Mouse (Mus musculus): ENCODE data around the gene B3galt4. TPM values are rescaled to one million over a fixed set of nuclear protein-coding genes. Genes with fewer than 3 reads are reported as not detected.

Gene B3galt4
- polyA plus RNA-seq (2012) = 12.5 and 21.8 TPM in 2 replicates

DNA sequence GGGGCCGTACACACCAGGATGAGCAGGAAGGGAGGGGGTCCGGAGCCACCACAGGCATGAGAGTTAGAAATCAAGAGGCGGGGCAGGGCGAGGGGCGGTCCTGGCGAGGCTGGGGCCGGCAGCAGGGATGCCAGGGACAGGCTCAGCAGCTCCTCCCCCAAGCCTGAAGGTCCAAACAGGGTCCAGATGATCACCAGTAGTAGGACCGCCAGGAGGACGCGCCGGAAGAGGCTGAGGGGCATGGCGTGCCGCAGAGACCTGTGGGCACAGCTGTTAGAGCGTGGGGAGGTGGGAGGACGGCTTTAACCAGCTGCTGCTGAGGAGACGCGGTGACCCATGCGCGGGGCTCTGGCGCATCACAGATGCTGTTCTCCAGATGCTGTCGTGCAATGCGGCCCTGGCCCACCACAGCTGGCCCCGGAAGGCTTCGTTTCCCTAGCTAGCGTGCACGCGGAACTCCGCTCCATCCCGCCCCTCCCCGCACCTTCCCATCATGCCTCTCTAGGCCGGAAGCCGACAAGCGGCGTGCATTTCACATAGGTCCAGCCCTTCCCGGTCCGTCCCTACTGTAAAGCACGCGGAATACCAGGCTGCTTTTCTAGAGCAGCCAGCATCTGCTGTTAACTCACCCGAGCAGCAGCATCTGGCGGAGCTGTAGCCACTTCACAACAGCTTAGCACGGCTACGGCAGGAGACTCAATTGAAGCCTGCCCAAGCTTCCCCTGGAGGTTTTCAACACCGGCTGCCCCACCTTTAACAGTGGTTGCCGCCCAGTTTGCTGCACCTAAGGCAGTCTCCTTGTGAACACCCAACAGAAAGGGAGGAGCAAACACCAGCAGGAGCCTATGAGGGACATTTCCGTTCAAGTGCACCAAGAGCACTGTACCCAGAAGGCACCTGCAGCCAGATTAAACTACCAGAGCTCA lies at the start of gene B3galt4:
Gene B3galt4 (minus strand): TSS at position 468 of the 926 bp plus-strand sequence.

DNA sequence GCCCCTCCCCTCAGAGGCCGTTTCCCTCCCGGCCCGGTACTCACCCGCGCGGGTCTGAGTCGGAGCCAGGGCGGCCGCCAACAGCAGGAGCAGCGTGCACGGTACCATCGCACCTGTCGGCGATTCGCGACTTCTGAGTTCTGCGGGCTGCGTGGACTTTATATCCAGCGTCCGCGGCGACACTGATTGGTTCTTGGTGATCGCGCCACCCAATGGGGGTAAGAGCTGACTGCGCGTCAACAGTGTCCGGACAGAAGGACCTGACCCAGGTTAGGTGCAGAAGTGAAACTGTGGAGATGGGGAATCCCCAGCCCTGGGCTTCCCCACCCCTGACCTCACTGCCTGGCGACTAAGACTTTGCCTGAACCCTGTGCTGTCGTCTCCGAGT lies 48.9 kb upstream of the B3galt4 start, which contains the start of gene H2-K1:
Gene H2-K1 (minus strand): TSS at position 198 of the 388 bp plus-strand sequence.

DNA sequence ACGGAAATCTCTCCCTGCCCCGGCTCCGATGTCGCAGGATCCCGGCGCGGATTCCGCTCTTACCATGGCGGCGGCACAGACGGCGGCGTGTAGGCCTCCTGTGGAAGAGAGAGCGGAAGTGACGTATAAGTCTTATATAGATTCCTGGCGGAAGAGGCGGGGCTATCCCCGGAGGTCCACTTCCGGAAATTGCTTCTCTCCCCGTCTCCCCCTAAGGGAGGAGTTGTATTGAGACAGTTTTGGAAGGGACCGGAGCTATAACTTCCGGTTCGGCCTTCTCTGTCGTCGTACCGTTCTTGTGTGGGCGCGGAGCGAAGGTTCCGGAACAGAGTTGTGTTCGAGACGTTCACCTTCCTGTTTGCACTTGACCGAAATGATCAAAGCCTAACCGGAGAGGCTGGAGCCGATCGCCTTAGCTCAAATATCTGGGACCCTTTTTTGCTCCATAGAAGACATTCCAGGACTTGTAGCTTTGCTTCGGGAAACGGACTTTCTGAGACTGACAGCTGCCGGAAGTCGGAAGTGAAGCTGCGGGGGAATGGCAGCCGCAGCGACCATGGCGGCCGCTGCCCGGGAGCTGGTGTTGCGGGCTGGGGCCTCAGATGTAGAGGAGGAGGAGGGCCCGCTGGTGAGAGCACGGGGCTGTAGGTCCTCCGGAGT lies 4.4 kb upstream of the B3galt4 start, which contains the start of the genes Vps52 and Rps18:
Gene Vps52 (plus strand): TSS at position 258 of the 660 bp plus-strand sequence.
Gene Rps18 (minus strand): TSS at position 447 of the 660 bp plus-strand sequence.

DNA sequence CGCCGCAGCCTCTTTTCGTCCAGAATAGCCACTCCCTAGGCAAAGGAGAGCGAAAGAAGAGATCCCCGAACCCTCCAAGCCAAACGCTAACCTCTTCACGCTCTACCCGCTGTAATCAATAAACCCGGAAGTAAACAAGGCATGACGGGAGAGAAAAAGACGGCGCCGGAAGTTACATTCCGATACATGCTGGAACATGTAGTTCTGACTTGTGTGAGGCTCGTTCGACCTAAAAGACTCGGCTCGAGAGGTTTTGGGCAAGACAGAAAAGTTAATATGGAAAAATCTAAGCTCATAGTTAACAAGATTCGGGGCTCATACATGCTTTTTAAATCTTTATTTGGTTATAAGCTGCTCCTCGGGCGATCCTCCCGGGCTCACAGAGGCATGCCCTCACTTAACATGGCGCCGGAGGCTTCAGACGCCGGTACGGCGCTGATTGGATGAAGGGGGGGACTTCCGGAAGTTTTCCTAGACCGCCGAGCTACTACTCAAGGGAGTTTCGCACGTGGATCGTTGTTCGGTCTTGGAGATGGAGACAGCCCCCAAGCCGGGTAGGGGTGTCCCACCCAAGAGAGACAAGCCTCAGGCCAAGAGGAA lies 11.0 kb downstream of the B3galt4 start, which contains the start of the genes Pfdn6 and Wdr46:
Gene Pfdn6 (minus strand): TSS at position 138 of the 600 bp plus-strand sequence.
Gene Wdr46 (plus strand): TSS at position 455 of the 600 bp plus-strand sequence.

DNA sequence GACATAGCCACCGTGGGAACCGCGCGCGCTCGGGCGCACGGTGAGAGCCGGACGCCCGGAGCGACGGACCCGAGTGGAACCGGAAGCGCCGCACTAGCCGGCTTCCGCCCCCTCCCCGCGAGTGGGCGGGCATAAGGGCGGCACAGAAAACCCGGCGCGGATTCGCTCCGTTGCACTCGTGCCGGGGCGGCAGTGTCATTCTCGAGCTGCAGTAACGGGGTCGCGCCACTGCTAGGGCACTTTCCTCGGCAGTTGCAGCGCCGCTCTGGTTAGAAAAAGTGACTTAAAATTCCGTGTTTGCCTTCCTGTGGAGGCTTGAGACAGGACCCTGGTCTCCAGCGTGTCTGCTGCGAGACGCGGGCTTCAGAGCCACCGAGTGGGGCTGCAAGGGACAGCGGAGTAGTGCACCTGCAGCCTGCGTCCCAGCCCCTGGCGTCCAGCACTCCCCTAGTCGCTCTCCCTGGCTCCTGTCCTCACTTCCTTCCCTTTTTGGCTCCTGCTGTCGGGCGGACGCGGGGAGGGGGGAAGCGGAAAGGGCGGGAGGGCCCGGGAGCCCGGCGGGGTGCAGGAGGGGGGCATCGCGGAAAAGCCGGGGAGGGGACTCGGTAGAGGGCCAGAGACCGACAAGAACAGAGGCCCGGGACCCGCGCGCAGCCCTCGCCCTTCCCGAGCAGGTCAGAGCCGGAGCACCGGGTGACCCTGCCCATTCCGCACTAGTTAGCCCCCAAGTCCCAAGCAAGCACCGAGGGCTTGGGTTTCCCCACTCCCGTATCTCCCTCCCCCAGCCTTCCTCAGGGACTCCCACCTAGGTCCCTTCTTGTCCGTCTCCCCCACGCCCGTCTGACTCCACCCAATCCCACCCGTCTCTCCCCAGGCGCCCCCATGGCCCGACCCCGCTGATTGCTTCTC lies 21.7 kb downstream of the B3galt4 start, which contains the start of gene Rgl2:
Gene Rgl2 (plus strand): TSS at position 173 of the 909 bp plus-strand sequence.

DNA sequence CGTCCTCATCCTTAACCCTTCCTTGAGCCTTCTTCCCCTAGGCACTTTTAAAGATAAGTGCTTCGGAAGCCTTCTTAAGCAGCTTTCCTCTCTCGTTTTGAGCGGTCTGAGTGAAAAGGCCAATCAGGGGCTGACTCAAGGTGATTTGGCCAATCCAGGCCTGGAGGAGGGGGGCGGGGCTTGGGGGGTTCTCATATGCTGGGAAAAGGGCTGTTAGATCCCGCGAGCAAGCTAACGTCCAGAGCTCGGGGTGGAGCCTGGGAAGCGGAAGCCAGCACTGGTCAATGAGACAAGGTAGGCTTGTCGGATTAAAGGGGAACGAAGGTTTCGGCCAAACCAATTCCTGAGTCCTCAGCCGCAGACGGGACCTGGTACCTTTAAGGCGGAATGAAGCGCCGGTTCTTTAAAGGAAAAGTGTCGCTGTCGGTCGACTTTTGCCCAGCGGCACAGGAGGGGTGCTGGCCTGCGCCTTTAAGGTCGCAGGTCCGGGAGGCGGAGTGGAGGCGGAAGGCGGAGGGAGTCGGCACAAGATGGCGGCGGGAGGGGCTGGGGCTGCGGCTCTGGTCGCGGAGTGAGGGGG lies 35.5 kb downstream of the B3galt4 start, which contains the start of the genes Tapbp and Zbtb22:
Gene Tapbp (plus strand): TSS at position 229 of the 580 bp plus-strand sequence.
Gene Zbtb22 (plus strand): TSS at position 234 of the 580 bp plus-strand sequence.

DNA sequence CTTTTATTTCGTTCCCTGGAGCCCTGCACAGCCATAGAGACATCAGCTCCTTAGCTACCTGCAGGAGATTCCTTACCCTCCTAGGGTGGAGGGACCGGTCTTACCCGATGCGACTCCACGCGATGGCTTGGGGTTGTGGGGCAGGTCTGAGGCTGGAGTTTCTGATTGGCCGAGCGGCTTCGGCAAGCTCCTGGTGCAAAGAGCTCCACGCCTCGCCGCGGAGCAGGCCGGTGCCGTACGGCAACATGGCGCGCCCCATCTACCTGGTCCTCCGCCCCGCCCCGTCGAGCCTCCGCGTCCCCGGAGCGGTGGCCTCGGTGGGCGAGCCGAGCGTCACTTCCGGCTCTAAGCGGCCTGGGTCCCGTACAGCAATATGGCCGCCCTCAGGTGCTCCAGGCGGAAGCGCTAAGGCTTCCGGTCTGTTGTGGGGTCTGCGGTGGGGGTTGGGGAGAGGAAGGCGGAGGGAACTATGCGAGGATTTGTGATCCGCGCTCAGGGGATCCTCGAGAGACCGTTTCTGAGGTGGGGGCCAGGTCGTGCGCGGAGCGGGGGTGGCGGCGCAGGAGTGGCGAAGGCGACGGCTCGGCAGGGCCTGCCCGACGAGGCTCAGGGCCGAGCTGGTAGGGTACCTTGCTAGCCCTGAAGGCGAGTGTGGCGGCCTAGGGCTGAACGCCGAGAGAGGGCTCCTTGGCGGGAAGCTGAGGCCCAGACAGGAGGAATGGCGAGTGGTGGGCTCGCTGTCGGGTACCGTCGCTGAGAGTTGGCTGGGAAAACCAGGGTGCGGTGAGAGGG lies 42.0 kb downstream of the B3galt4 start, which contains the start of gene Daxx:
Gene Daxx (plus strand): TSS at position 338 of the 792 bp plus-strand sequence.

DNA sequence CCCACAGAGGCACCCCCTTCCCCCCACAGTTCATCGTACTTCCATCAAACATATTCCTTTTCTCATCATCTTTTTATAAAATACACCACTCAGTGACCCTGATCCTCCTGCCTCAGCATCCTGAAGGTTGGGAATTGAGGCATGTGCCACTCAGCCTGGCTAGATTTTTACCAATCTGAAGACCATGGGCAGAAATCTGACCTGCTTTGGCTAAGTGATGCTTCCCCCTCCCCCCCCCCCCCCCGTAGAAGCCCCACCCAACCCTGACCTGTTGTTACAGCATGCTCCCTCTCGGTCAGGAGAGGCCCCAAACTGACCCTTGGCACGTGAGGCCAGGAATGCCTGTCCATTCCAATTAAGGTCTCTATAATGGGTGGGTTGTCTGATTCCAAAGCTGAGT lies 46.5 kb downstream of the B3galt4 start, which contains the start of gene Platr17:
Gene Platr17 (plus strand): TSS at position 301 of the 400 bp plus-strand sequence.

Other genes with a start within 250 kb of the B3galt4 start
- gene March2, start 232.8 kb downstream of the B3galt4 start, polyA plus RNA-seq (2012) = 16.8 and 20.2 TPM in 2 replicates
- 161 and 162 TPM in 2 replicates for gene Rab11b, start 191.0 kb downstream of the B3galt4 start, polyA plus RNA-seq (2012)
- 4.6 and 5.9 TPM in 2 replicates for gene Angptl4, start 169.7 kb downstream of the B3galt4 start, polyA plus RNA-seq (2012)
- 2.8 and 2.9 TPM in 2 replicates for gene Kank3, start 141.0 kb downstream of the B3galt4 start, polyA plus RNA-seq (2012)
- gene Rps28, start 126.9 kb downstream of the B3galt4 start, polyA plus RNA-seq (2012) = 7,027 and 8,316 TPM in 2 replicates
- 544 and 641 TPM in 2 replicates for gene Ndufa7, start 126.9 kb downstream of the B3galt4 start, polyA plus RNA-seq (2012)
- 21.7 and 28.1 TPM in 2 replicates for gene Cd320, start 108.4 kb downstream of the B3galt4 start, polyA plus RNA-seq (2012)
- gene Gm7029, start 77.7 kb downstream of the B3galt4 start, polyA plus RNA-seq (2012) = not detected in 2 replicates
- gene Kifc1, start 60.8 kb downstream of the B3galt4 start, polyA plus RNA-seq (2012) = 46.4 and 49.9 TPM in 2 replicates
- gene Platr17, start 46.4 kb downstream of the B3galt4 start, polyA plus RNA-seq (2012) = 0.67 and 1.0 TPM in 2 replicates
- gene Daxx, start 42.1 kb downstream of the B3galt4 start, polyA plus RNA-seq (2012) = 45.6 and 53.3 TPM in 2 replicates
- 748 and 750 TPM in 2 replicates for gene Tapbp, start 35.6 kb downstream of the B3galt4 start, polyA plus RNA-seq (2012)
- 54.2 and 58.7 TPM in 2 replicates for gene Zbtb22, start 35.6 kb downstream of the B3galt4 start, polyA plus RNA-seq (2012)
- 300 and 303 TPM in 2 replicates for gene Rgl2, start 21.9 kb downstream of the B3galt4 start, polyA plus RNA-seq (2012)
- 332 and 390 TPM in 2 replicates for gene Pfdn6, start 11.1 kb downstream of the B3galt4 start, polyA plus RNA-seq (2012)
- gene Wdr46, start 10.8 kb downstream of the B3galt4 start, polyA plus RNA-seq (2012) = 131 and 141 TPM in 2 replicates
- gene Vps52, start 4.3 kb upstream of the B3galt4 start, polyA plus RNA-seq (2012) = 45.7 and 47.0 TPM in 2 replicates
- 788 and 958 TPM in 2 replicates for gene Rps18, start 4.5 kb upstream of the B3galt4 start, polyA plus RNA-seq (2012)
- gene H2-K1, start 48.9 kb upstream of the B3galt4 start, polyA plus RNA-seq (2012) = 2,707 and 3,834 TPM in 2 replicates
- 50.5 and 69.1 TPM in 2 replicates for gene Ring1, start 73.2 kb upstream of the B3galt4 start, polyA plus RNA-seq (2012)
- 73.4 and 93.4 TPM in 2 replicates for gene H2-Ke6, start 76.6 kb upstream of the B3galt4 start, polyA plus RNA-seq (2012)
- 124 and 129 TPM in 2 replicates for gene Slc39a7, start 80.2 kb upstream of the B3galt4 start, polyA plus RNA-seq (2012)
- 259 and 275 TPM in 2 replicates for gene Rxrb, start 80.3 kb upstream of the B3galt4 start, polyA plus RNA-seq (2012)
- 18.1 and 22.9 TPM in 2 replicates for gene Col11a2, start 87.9 kb upstream of the B3galt4 start, polyA plus RNA-seq (2012)
- 18.9 and 21.5 TPM in 2 replicates for gene H2-Oa, start 140.9 kb upstream of the B3galt4 start, polyA plus RNA-seq (2012)
- 87.7 and 91.4 TPM in 2 replicates for gene H2-DMa, start 168.1 kb upstream of the B3galt4 start, polyA plus RNA-seq (2012)
- gene Brd2, start 171.1 kb upstream of the B3galt4 start, polyA plus RNA-seq (2012) = 509 and 540 TPM in 2 replicates
- 3.6 and 4.5 TPM in 2 replicates for gene H2-DMb2, start 191.8 kb upstream of the B3galt4 start, polyA plus RNA-seq (2012)
- 42.5 and 51.0 TPM in 2 replicates for gene H2-DMb1, start 201.6 kb upstream of the B3galt4 start, polyA plus RNA-seq (2012)
- 141 TPM in 2 replicates for gene Tap1, start 236.1 kb upstream of the B3galt4 start, polyA plus RNA-seq (2012)
- gene Psmb9, start 236.3 kb upstream of the B3galt4 start, polyA plus RNA-seq (2012) = 78.2 and 85.0 TPM in 2 replicates
- 393 and 403 TPM in 2 replicates for gene Psmb8, start 246.2 kb upstream of the B3galt4 start, polyA plus RNA-seq (2012)

All from megakaryocyte-erythroid progenitor cell, adult 5 weeks (primary cell).